Mouse (Mus musculus) heart, embryonic 14.5 days (tissue): ENCODE data around the gene Slc7a10. TPM values are rescaled to one million over a fixed set of nuclear protein-coding genes. Genes with fewer than 3 reads are reported as not detected.

ENCODE experiments used
- ATAC-seq: fragments of 200-750 bp; cut with Nextera tagmentation; 2 replicates; pipeline ENCODE4 v1.8.0; 2017; ENCODE audit warnings: low read depth, moderate TSS enrichment; ENCODE audit not compliant: insufficient number of reproducible peaks, insufficient read depth, low FRiP score
- H3K27ac ChIP-seq, 2 experiments: fragments of 200-500 bp in 1 of 2; fragments of 300-500 bp in 1 of 2; sonication (generic) in 1 of 2; replicated peaks in 1 of 2; 2 replicates each; pipeline ENCODE4 v1.5.1; 2012 to 2014; ENCODE audit warnings: low read depth in 2 of 2, low read length in 2 of 2, control low read depth in 1 of 2, mild to moderate bottlenecking in 1 of 2, mixed read lengths in 1 of 2; ENCODE audit not compliant: control insufficient read depth in 1 of 2, insufficient read depth in 1 of 2
- H3K27me3 ChIP-seq: fragments of 300-500 bp; sonication (generic); 2 replicates; pipeline ENCODE4 v1.6.1; 2014; ENCODE audit warnings: mild to moderate bottlenecking, low read length, control low read depth; ENCODE audit not compliant: control insufficient read depth, insufficient read depth
- H3K36me3 ChIP-seq: fragments of 300-500 bp; sonication (generic); 2 replicates; pipeline ENCODE4 v1.6.1; 2014; ENCODE audit warnings: mild to moderate bottlenecking, control low read depth, low read length, mixed read lengths; ENCODE audit not compliant: control insufficient read depth, insufficient read depth
- H3K4me1 ChIP-seq, 2 experiments: fragments of 200-500 bp in 1 of 2; fragments of 300-500 bp in 1 of 2; sonication (generic) in 1 of 2; 2 replicates each; pipeline ENCODE4 v1.6.1; 2012 to 2014; ENCODE audit warnings: low read length in 2 of 2, control low read depth in 1 of 2, mixed read lengths in 1 of 2; ENCODE audit not compliant: control insufficient read depth in 2 of 2, insufficient read depth in 2 of 2
- H3K4me2 ChIP-seq: fragments of 300-500 bp; sonication (generic); 2 replicates; pipeline ENCODE4 v1.6.1; 2014; ENCODE audit warnings: mild to moderate bottlenecking, low read length
- H3K4me3 ChIP-seq, 2 experiments: fragments of 200-500 bp in 1 of 2; fragments of 300-500 bp in 1 of 2; sonication (generic) in 1 of 2; 2 replicates each; pipeline ENCODE4 v1.5.1; 2012 to 2014; ENCODE audit warnings: low read length in 2 of 2, mild to moderate bottlenecking in 2 of 2, control low read depth in 1 of 2, low read depth in 1 of 2, moderate library complexity in 1 of 2; ENCODE audit not compliant: control insufficient read depth in 1 of 2, insufficient read depth in 1 of 2
- H3K9ac ChIP-seq: fragments of 300-500 bp; sonication (generic); 2 replicates; pipeline ENCODE4 v1.6.1; 2014; ENCODE audit warnings: mild to moderate bottlenecking, low read length
- H3K9me3 ChIP-seq: fragments of 300-500 bp; sonication (generic); 2 replicates; pipeline ENCODE4 v1.6.1; 2016; ENCODE audit warnings: low read length, control low read depth; ENCODE audit not compliant: control insufficient read depth
- WGBS: fragments of 180-500 bp; shearing (Covaris S2); extraction: QIAGEN DNeasy Blood & Tissue Kit; methylation state at CpG from one replicate; pipeline ENCODE4 v1.1.7; 2014; 5-methylcytosine and 5-hydroxymethylcytosine counted together
- polyA plus RNA-seq: library from polyadenylated mRNA; unstranded; fragments of >200 nt; fragmentation: Nextera tagmentation; extraction: Ambion mirVana; gene quantifications from 2 replicates; pipeline ENCODE4 v1.2.1, GENCODE M21; 2014

Slc7a10 gene
- 0.62 and 1.8 TPM in 2 replicates for polyA plus RNA-seq

DNA sequence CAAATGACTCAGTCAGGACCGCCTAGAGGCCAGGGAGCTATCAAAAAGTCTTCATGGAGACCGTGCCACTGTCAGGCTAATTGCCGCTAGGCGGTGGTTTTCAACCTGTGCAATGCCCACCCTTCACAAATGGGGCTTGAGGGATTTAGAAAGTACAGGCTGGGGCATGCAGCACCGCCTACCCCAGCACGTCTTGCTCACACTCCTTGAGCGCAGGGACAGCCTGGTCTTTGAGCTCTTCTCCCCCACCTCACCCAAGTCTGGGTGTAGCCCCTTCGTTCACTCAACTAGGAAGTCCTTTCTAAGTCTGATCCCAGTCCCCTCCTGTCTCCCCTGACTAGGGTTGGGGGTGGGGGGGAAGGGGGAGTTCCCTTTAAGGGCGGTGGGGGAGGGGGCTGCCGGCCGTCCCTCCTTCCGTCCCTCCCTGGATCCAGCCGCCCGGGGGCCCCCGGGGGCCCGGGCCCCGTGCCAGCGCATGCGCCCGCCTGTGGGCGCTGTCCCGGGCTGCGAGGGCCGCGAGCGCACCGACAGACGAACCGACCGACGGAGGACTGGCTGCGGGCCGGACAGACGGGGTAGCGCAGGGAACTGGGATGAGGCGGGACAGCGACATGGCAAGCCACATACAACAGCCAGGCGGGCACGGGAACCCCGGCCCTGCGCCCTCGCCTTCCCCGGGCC is at the start of gene Slc7a10:
TSS of gene Slc7a10 (plus strand) at position 497 of the 681 bp plus-strand sequence.
- Histone ChIP-seq H3K27ac (no peak within 1 kb of the TSS), H3K9ac (peak within 1 kb of the TSS; percentile 50), H3K4me2 (peak within 1 kb of the TSS; percentile 74), H3K4me3 (peak within 1 kb of the TSS; percentile 30 to 44), H3K4me1 (peaks cover 0 to 16% of the 10 kb centered on the region in 2 experiments; a peak in 3 of 4 replicates), H3K9me3 (peaks cover 9% of the 10 kb centered on the region), H3K36me3 (no peaks in the 10 kb centered on the region), H3K27me3 (peaks cover 47% of the 10 kb centered on the region)
- no peak for ATAC-seq
- WGBS = 1% methylated on average over 40 of the region's 43 CpGs

DNA sequence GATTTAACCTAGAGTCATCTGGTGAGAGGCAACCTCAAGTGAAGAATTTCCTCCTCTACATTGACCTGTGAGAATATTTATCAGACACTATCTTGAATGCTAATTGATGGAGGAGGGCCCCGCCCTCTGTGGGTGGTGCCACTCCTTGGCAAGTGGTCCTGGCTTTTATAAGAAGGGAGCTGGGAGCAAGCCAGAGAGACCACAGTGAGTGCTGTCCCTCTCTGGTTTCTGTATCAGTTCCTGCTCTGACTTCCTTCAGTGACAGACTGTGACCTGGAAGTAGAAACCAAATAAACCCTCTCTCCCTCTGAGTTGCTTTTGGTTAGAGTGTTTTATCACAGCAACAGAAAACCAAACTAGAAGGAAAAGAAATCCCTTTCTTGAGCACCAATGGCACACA is 48.7 kb upstream of the Slc7a10 start:
- H3K4me1 ChIP-seq = peaks cover 7 to 8% of the 10 kb centered on the region in 2 experiments; a peak in 3 of 4 replicates
- H3K36me3 ChIP-seq = no peaks in the 10 kb centered on the region
- ATAC-seq = no peak
- H3K9ac ChIP-seq = no peak overlapping the region
- peaks cover 6% of the 10 kb centered on the region for H3K27me3 ChIP-seq
- no peak overlapping the region for H3K4me2 ChIP-seq
- no peaks in the 10 kb centered on the region for H3K9me3 ChIP-seq
- 72% methylated on average over 1 of the region's 1 CpGs for WGBS
- no peak overlapping the region for H3K27ac ChIP-seq
- H3K4me3 ChIP-seq = no peak overlapping the region

DNA sequence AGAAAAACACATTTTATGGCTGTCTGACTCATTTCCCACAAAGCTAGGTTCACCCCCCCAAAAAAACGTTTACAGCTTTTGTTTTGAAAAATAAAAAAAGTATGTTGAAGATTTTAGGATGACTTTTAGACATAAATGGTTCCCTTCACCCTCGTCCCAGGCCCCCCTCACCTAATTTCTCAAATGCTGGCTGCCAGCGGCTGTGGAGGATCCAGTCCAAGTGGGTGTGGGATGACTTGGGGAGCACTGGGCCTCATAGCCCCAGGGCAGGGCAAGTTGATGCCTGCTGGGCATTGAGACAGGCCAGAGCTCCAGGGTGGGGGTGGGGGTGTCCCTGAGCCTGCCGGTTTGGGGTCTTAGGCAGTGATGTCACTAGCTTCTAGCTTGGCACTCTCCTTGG is 47.7 kb upstream of the Slc7a10 start:
- Histone ChIP-seq H3K36me3 (no peaks in the 10 kb centered on the region), H3K4me3 (no peak overlapping the region), H3K4me2 (no peak overlapping the region), H3K4me1 (peaks cover 7 to 8% of the 10 kb centered on the region in 2 experiments; a peak in 3 of 4 replicates), H3K27me3 (peaks cover 6% of the 10 kb centered on the region), H3K9ac (no peak overlapping the region), H3K9me3 (no peaks in the 10 kb centered on the region), H3K27ac (no peak overlapping the region)
- WGBS = 61% methylated on average over 4 of the region's 4 CpGs
- ATAC-seq = no peak

DNA sequence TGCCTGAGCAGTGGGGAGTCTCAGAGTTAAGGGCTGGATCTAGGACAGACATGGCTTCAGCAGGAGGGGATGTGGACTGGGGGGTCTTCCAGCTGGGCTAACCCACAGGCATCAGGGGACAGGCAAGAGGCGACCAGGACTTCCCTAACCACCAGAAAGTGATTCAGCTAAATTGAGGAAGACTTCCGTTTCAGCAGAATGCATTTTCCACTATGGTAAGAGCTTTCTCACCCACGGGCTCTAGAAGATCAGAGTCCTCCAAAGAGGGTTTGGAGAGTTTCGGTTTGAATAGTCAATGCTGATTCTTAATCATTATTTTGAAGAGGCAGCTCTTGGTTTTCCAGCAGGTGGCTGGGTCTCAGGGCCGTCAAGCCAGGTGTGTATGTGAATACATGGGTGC is 46.3 kb upstream of the Slc7a10 start:
- 84% methylated on average over 5 of the region's 5 CpGs for WGBS
- H3K9ac ChIP-seq = no peak overlapping the region
- no peaks in the 10 kb centered on the region for H3K9me3 ChIP-seq
- no peak overlapping the region for H3K4me3 ChIP-seq
- H3K4me2 ChIP-seq = no peak overlapping the region
- peaks cover 7 to 8% of the 10 kb centered on the region in 2 experiments; a peak in 3 of 4 replicates for H3K4me1 ChIP-seq
- no peak for ATAC-seq
- H3K27ac ChIP-seq = no peak overlapping the region
- peaks cover 6% of the 10 kb centered on the region for H3K27me3 ChIP-seq
- H3K36me3 ChIP-seq = no peaks in the 10 kb centered on the region

DNA sequence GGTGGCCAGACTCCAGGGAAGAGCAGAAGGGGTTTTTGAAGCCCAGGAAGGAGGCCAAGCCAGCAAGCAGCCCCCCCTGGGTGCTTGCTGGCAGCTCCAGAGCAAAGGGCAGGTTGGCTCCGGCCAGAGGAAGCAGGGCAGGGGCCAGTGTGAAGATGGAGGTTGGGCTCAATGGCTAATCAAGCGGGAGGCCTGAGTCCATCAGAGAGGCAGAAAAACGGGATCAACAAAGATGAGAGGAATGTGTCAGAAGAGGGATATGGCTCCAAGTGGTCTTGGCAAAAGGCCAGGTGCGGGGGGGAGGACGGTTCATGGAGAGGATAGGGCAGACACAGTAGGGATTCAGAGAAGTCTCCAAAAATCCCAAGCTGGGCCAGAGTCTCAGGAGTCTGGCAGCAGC is 44.7 kb upstream of the Slc7a10 start:
- Histone ChIP-seq H3K36me3 (no peaks in the 10 kb centered on the region), H3K27me3 (no peaks in the 10 kb centered on the region), H3K9ac (no peak overlapping the region), H3K9me3 (no peaks in the 10 kb centered on the region), H3K4me2 (no peak overlapping the region), H3K4me1 (peaks cover 7 to 12% of the 10 kb centered on the region in 2 experiments; a peak in 3 of 4 replicates), H3K4me3 (no peak overlapping the region), H3K27ac (no peak overlapping the region)
- 29% methylated on average over 5 of the region's 5 CpGs for WGBS
- no peak for ATAC-seq

- no peak overlapping the region for H3K4me2 ChIP-seq
- H3K4me3 ChIP-seq = no peak overlapping the region
- WGBS = 68% methylated on average over 8 of the region's 8 CpGs
- H3K36me3 ChIP-seq = no peaks in the 10 kb centered on the region
- H3K4me1 ChIP-seq = peaks cover 7 to 12% of the 10 kb centered on the region in 2 experiments; a peak in 3 of 4 replicates
- no peak overlapping the region for H3K27ac ChIP-seq
- no peak for ATAC-seq
- no peak overlapping the region for H3K9ac ChIP-seq
- H3K27me3 ChIP-seq = no peaks in the 10 kb centered on the region
- H3K9me3 ChIP-seq = no peaks in the 10 kb centered on the region
These were observed 43.7 kb upstream of the Slc7a10 start for GRCm38 (mm10) chr7:35142522-35142921.

DNA sequence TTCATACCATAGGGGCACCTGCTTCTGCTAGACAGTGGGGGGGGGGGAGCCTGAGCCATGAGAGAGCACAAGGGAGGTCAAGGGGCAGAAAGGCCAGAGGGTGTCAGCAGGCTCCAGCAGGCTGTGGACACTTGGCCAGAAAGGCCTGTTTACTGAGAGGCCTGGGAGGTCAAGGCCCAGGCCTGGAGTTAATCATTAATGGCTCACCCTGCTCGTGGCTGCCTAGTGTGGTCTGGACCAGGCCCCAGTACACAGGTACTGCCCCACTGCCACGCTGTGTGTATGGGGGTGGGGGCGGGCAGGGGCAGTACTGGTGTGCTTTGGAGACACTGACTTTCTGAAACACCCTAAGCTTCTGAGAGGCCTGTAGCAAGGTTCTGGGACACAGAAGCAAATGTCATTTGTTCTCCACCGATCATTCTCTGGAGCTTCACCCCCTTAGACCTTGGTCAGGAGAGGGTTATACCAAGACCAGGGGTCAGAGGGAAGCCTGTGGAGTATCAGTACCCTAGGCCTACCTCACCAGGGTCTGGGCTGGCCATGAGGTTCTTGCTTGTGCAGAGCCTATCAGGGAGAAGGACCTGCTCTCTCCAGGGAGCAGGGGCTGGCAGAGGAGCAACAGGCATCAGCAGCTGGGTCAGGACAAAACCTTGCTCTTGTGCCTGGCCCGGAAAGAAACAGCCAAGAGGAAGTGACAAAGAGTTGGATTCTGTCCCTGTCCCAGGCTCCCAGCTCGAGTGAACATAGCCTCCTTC is 42.1 kb upstream of the Slc7a10 start:
- H3K36me3 ChIP-seq = no peaks in the 10 kb centered on the region
- no peak overlapping the region for H3K4me3 ChIP-seq
- no peak overlapping the region for H3K4me2 ChIP-seq
- peaks cover 7 to 12% of the 10 kb centered on the region in 2 experiments; a peak in 3 of 4 replicates for H3K4me1 ChIP-seq
- no peak overlapping the region for H3K27ac ChIP-seq
- no peaks in the 10 kb centered on the region for H3K9me3 ChIP-seq
- H3K27me3 ChIP-seq = no peaks in the 10 kb centered on the region
- no peak overlapping the region for H3K9ac ChIP-seq
- WGBS = 70% methylated on average over 6 of the region's 6 CpGs
- no peak for ATAC-seq
